Comparison of ENCODE assay signal across 8 mouse cellular contexts in the genomic region with DNA sequence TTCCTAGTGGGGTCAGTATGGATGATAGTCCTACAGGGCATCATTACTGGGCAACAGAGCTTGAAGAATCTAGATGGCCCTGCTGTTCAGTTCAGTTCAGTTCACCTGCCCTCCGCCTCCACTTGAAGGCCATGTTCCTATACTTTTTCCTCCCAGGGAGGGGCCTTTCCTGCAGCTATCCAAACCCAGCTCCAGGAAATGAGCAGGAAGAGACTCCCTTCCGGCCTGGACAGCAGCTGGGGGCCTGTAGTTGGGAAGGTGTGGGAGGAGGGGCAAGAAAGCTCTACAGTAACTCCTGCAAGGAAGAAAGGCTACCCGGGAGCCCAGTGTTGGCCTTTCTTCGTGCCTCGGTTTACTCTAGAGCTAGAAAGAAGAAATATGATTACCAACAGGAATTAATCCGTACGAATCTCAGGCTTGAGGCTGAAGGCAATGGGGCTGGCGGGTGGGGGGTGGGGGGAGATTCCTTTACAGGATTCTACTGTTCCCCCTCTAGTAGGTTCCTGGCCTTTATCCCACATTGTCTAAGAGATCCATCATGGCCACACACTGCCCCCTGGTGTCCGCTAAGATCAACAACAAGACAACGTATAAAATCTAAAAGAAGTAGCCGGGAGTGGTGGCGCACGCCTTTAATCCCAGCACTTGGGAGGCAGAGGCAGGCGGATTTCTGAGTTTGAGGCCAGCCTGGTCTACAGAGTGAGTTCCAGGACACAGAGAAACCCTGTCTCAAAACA. TPM values are rescaled to one million over a fixed set of nuclear protein-coding genes. Genes with fewer than 3 reads are reported as not detected.
A peak's percentile ranks its signal among the peaks of the same experiment; 100 is the strongest.
DNase-seq lines count a peak whose midpoint lies in the region; ATAC-seq lines count a peak whose summit lies in the region.

No protein-coding gene starts in this region.

- no peaks in the 10 kb centered on the region for H3K9me3 ChIP-seq in heart, embryonic 10.5 days
- no peaks in the 10 kb centered on the region for H3K9me3 ChIP-seq in kidney, embryonic 14.5 days (ENCODE audit: control insufficient read depth, low read length)
- no peaks in the 10 kb centered on the region for H3K9me3 ChIP-seq in liver, embryonic 12.5 days (replicated peaks)

- H3K36me3 ChIP-seq in heart, embryonic 10.5 days = no peaks in the 10 kb centered on the region
- no peaks in the 10 kb centered on the region for H3K36me3 ChIP-seq in kidney, embryonic 14.5 days (ENCODE audit: control insufficient read depth, insufficient read depth, low read length)
- H3K36me3 ChIP-seq in liver, embryonic 12.5 days = no peaks in the 10 kb centered on the region

- H3K4me1 ChIP-seq in heart, embryonic 10.5 days = peaks cover 32% of the 10 kb centered on the region
- peaks cover 31% of the 10 kb centered on the region for H3K4me1 ChIP-seq in kidney, embryonic 14.5 days (ENCODE audit: control insufficient read depth, insufficient read depth, low read length)
- peaks cover 49% of the 10 kb centered on the region for H3K4me1 ChIP-seq in liver, embryonic 12.5 days

- H3K27ac ChIP-seq in heart, embryonic 10.5 days = peak overlapping the region; percentile 64; the same call in 1 of the 2 replicates
- H3K27ac ChIP-seq in kidney, embryonic 14.5 days (ENCODE audit: low read depth, low read length) = peak overlapping the region; percentile 39; the same call in 1 of the 2 replicates
- no peak overlapping the region for H3K27ac ChIP-seq in liver, embryonic 12.5 days

- ATAC-seq in kidney, embryonic 14.5 days (ENCODE audit: low FRiP score, low TSS enrichment) = peak; percentile 63; the same call in 1 of the 2 replicates
- no peak; the same call in 1 of the 2 replicates for ATAC-seq in liver, embryonic 12.5 days
- ATAC-seq in inflammation-experienced regulatory T-cells, adult 6 months = no peak

- no peak overlapping the region; the same call in 1 of the 2 replicates for H3K9ac ChIP-seq in kidney, embryonic 14.5 days (ENCODE audit: low read depth, low read length)
- H3K9ac ChIP-seq in liver, embryonic 12.5 days = no peak overlapping the region

- DNase-seq in 416B (ENCODE audit: low read depth) (peak; percentile 86), ES-CJ7 (ENCODE audit: low read depth, low spot score) (peak; percentile 94)
- peak; percentile 68 to 74 for DNase-seq in cerebellum, postnatal 14 days
- no peak for DNase-seq in heart, embryonic 10.5 days (ENCODE audit: low spot score)
- peak; percentile 84 for DNase-seq in retina, embryonic 14.5 days (ENCODE audit: low spot score)

- peak overlapping the region; percentile 93 for H3K4me2 ChIP-seq in kidney, embryonic 14.5 days (replicated peaks; ENCODE audit: low read depth, low read length)
- H3K4me2 ChIP-seq in liver, embryonic 12.5 days = peak overlapping the region; percentile 32; the same call in 1 of the 2 replicates

- H3K4me3 ChIP-seq in heart, embryonic 10.5 days = peak overlapping the region; percentile 76
- H3K4me3 ChIP-seq in kidney, embryonic 14.5 days (ENCODE audit: low read length) = peak overlapping the region; percentile 1; the same call in 1 of the 2 replicates
- no peak overlapping the region for H3K4me3 ChIP-seq in liver, embryonic 12.5 days

- 28% methylated on average over 14 of the region's 14 CpGs for WGBS in heart, embryonic 10.5 days
- 24% methylated on average over 14 of the region's 14 CpGs for WGBS in kidney, embryonic 14.5 days
- 20% methylated on average over 14 of the region's 14 CpGs for WGBS in liver, embryonic 12.5 days (ENCODE audit: insufficient replicate concordance)

- H3K27me3 ChIP-seq in heart, embryonic 10.5 days (ENCODE audit: insufficient read depth, poor library complexity, severe bottlenecking) = peaks cover 47% of the 10 kb centered on the region
- no peaks in the 10 kb centered on the region for H3K27me3 ChIP-seq in kidney, embryonic 14.5 days (ENCODE audit: control insufficient read depth, insufficient read depth, low read length)
- H3K27me3 ChIP-seq in liver, embryonic 12.5 days (replicated peaks) = peaks cover 55% of the 10 kb centered on the region

RNA-seq across cellular contexts. Expression of gene Ramp2, which starts 2.6 kb away (rescaled TPM):
- polyA plus RNA-seq in heart, embryonic 10.5 days (2016; fragmentation: Nextera tagmentation; extraction: Ambion mirVana) = 166 and 202 TPM in 2 replicates
- polyA plus RNA-seq in kidney, embryonic 14.5 days (2014; fragmentation: Nextera tagmentation; extraction: Ambion mirVana) = 248 and 275 TPM in 2 replicates
- polyA plus RNA-seq in liver, embryonic 12.5 days (2016; fragmentation: Nextera tagmentation; extraction: Ambion mirVana) = 32.6 and 33.5 TPM in 2 replicates
- not detected for polyA plus RNA-seq in inflammation-experienced regulatory T-cells, adult 6 months (2017; shearing (Covaris generic))

RNA-seq across cellular contexts. Expression of gene Vps25, which starts 5.1 kb away (rescaled TPM):
- 130 and 137 TPM in 2 replicates for polyA plus RNA-seq in heart, embryonic 10.5 days (2016; fragmentation: Nextera tagmentation; extraction: Ambion mirVana)
- polyA plus RNA-seq in kidney, embryonic 14.5 days (2014; fragmentation: Nextera tagmentation; extraction: Ambion mirVana) = 154 and 160 TPM in 2 replicates
- 106 TPM in 2 replicates for polyA plus RNA-seq in liver, embryonic 12.5 days (2016; fragmentation: Nextera tagmentation; extraction: Ambion mirVana)
- polyA plus RNA-seq in inflammation-experienced regulatory T-cells, adult 6 months (2017; shearing (Covaris generic)) = 100 to 1,000 TPM; 134 to 144 (median 138) TPM

RNA-seq across cellular contexts. Expression of gene Wnk4, which starts 11.9 kb away (rescaled TPM):
- 13.9 and 14.8 TPM in 2 replicates for polyA plus RNA-seq in heart, embryonic 10.5 days (2016; fragmentation: Nextera tagmentation; extraction: Ambion mirVana)
- 18.9 and 28.1 TPM in 2 replicates for polyA plus RNA-seq in kidney, embryonic 14.5 days (2014; fragmentation: Nextera tagmentation; extraction: Ambion mirVana)
- 11.3 and 12.3 TPM in 2 replicates for polyA plus RNA-seq in liver, embryonic 12.5 days (2016; fragmentation: Nextera tagmentation; extraction: Ambion mirVana)
- 1 to 10 TPM in 1 of 3 experiments, under 1 TPM in 1, not detected in 1; 0.75 to 2.9 TPM for polyA plus RNA-seq in inflammation-experienced regulatory T-cells, adult 6 months (2017; shearing (Covaris generic))

RNA-seq across cellular contexts. Expression of gene Ezh1, which starts 22.2 kb away (rescaled TPM):
- 12.9 and 13.3 TPM in 2 replicates for polyA plus RNA-seq in heart, embryonic 10.5 days (2016; fragmentation: Nextera tagmentation; extraction: Ambion mirVana)
- polyA plus RNA-seq in kidney, embryonic 14.5 days (2014; fragmentation: Nextera tagmentation; extraction: Ambion mirVana) = 18.2 and 27.4 TPM in 2 replicates
- polyA plus RNA-seq in liver, embryonic 12.5 days (2016; fragmentation: Nextera tagmentation; extraction: Ambion mirVana) = 9.8 and 10.3 TPM in 2 replicates
- polyA plus RNA-seq in inflammation-experienced regulatory T-cells, adult 6 months (2017; shearing (Covaris generic)) = 10 to 100 TPM; 38.0 to 70.6 (median 62.7) TPM

RNA-seq across cellular contexts. Expression of gene Cntd1, which starts 30.4 kb away (rescaled TPM):
- 0.79 and 1.6 TPM in 2 replicates for polyA plus RNA-seq in heart, embryonic 10.5 days (2016; fragmentation: Nextera tagmentation; extraction: Ambion mirVana)
- 1.2 and 1.7 TPM in 2 replicates for polyA plus RNA-seq in kidney, embryonic 14.5 days (2014; fragmentation: Nextera tagmentation; extraction: Ambion mirVana)
- 0.74 and 1.3 TPM in 2 replicates for polyA plus RNA-seq in liver, embryonic 12.5 days (2016; fragmentation: Nextera tagmentation; extraction: Ambion mirVana)
- polyA plus RNA-seq in inflammation-experienced regulatory T-cells, adult 6 months (2017; shearing (Covaris generic)) = 1 to 10 TPM in 1 of 3 experiments, under 1 TPM in 2; 0.63 to 1.2 (median 0.71) TPM

Comparison
In these comparisons a context has a peak if more than half of its experiments do, and no peak if none do; other contexts are left out.
1. RNA of gene Ramp2, which starts 2.6 kb away (polyA plus RNA-seq): 248 to 275 TPM in kidney, embryonic 14.5 days, 166 to 202 TPM in heart, embryonic 10.5 days and 32.6 to 33.5 TPM in liver, embryonic 12.5 days; not detected in inflammation-experienced regulatory T-cells, adult 6 months; every median in the first group is over 10 times any median in the second.